Comparison of ENCODE assay signal across 26 mouse cellular contexts in genomic region chr14:81267637-81268373, GRCm38 (mm10).
A peak's percentile ranks its signal among the peaks of the same experiment; 100 is the strongest.
DNase-seq lines count a peak whose midpoint lies in the region; ATAC-seq and TF ChIP-seq lines count a peak whose summit lies in the region.
"Had no signal": no experiment of that assay in that cellular context is flagged by ENCODE, and none has a peak within 500 bp of the region (broad histone marks: within the 10 kb centered on the region; RNA-seq: fewer than 3 reads in every experiment).

No protein-coding gene starts in this region.

- no peak overlapping the region for H3K27ac ChIP-seq in hindbrain, embryonic 14.5 days
- no peak overlapping the region for H3K27ac ChIP-seq in hindbrain, embryonic 11.5 days (ENCODE audit: low read depth, low read length)
- H3K27ac ChIP-seq in midbrain, embryonic 16.5 days (ENCODE audit: low read length), result peak overlapping the region; percentile 64
- H3K27ac ChIP-seq: embryonic facial prominence, embryonic 10.5 days; embryonic facial prominence, embryonic 15.5 days; gastrocnemius, adult 2 months; hindbrain, embryonic 15.5 days; intestine, embryonic 15.5 days; kidney, postnatal 0 days; liver, embryonic 12.5 days; stomach, embryonic 15.5 days had no signal

- no peak for DNase-seq in hindbrain, embryonic 14.5 days (ENCODE audit: low spot score)
- DNase-seq in hindbrain, embryonic 11.5 days (ENCODE audit: low spot score), result no peak
- peak; percentile 12 for DNase-seq in brain, adult 2 months (ENCODE audit: low read depth, low spot score)
- peak; percentile 63 for DNase-seq in brain, embryonic 14.5 days (ENCODE audit: low read depth)
- DNase-seq in adrenal gland, adult 2 months, result no peak
- DNase-seq: adrenal gland, postnatal 36 days; B cell, adult 2 months; cerebellum, adult 8-10 months; cerebellum, postnatal 25 days; gastrocnemius, adult 2 months; gastrocnemius, postnatal 36 days; heart, adult 18-20 months; heart, postnatal 4 days; kidney, adult 8-10 months; left cerebral cortex, postnatal 4 days; liver, postnatal 0 days; lung, postnatal 36 days had no signal

- H3K9me3 ChIP-seq in hindbrain, embryonic 14.5 days (ENCODE audit: control insufficient read depth, low read length), result no peaks in the 10 kb centered on the region
- no peaks in the 10 kb centered on the region for H3K9me3 ChIP-seq in hindbrain, embryonic 11.5 days (ENCODE audit: control insufficient read depth, low read length)
- H3K9me3 ChIP-seq in midbrain, embryonic 16.5 days (replicated peaks; ENCODE audit: control insufficient read depth, low read length, poor library complexity, severe bottlenecking), result no peaks in the 10 kb centered on the region
- H3K9me3 ChIP-seq: embryonic facial prominence, embryonic 10.5 days; embryonic facial prominence, embryonic 15.5 days; heart, embryonic 12.5 days; hindbrain, embryonic 15.5 days; intestine, embryonic 15.5 days; liver, embryonic 12.5 days; stomach, embryonic 15.5 days had no signal

- H3K4me2 ChIP-seq in hindbrain, embryonic 14.5 days (replicated peaks), result no peak overlapping the region
- no peak overlapping the region for H3K4me2 ChIP-seq in hindbrain, embryonic 11.5 days (replicated peaks; ENCODE audit: low read depth, low read length)
- no peak overlapping the region for H3K4me2 ChIP-seq in midbrain, embryonic 16.5 days (ENCODE audit: low read length)
- H3K4me2 ChIP-seq: embryonic facial prominence, embryonic 15.5 days; heart, embryonic 12.5 days; hindbrain, embryonic 15.5 days; intestine, embryonic 15.5 days; liver, embryonic 12.5 days; stomach, embryonic 15.5 days had no signal

- no peak for TF ChIP-seq POLR2A in brain, embryonic 14.5 days (IDR thresholded peaks at IDR 0.05; ENCODE audit: borderline replicate concordance, extremely low read depth, insufficient read depth, insufficient read length, poor library complexity, severe bottlenecking)

- no peaks in the 10 kb centered on the region for H3K4me1 ChIP-seq in hindbrain, embryonic 14.5 days (replicated peaks; ENCODE audit: control insufficient read depth, insufficient read depth, low read length)
- no peaks in the 10 kb centered on the region for H3K4me1 ChIP-seq in hindbrain, embryonic 11.5 days (replicated peaks; ENCODE audit: control insufficient read depth, insufficient read depth, low read length)
- peaks cover 3% of the 10 kb centered on the region; the same call in 1 of the 2 replicates for H3K4me1 ChIP-seq in midbrain, embryonic 16.5 days (ENCODE audit: control insufficient read depth, insufficient read depth, low read length)
- H3K4me1 ChIP-seq: embryonic facial prominence, embryonic 10.5 days; embryonic facial prominence, embryonic 15.5 days; heart, embryonic 12.5 days; hindbrain, embryonic 15.5 days; intestine, embryonic 15.5 days; liver, embryonic 12.5 days; stomach, embryonic 15.5 days had no signal

- WGBS in hindbrain, embryonic 14.5 days, result 70% methylated on average over 3 of the region's 3 CpGs
- WGBS in hindbrain, embryonic 11.5 days, result 82% methylated on average over 3 of the region's 3 CpGs
- 51% methylated on average over 3 of the region's 3 CpGs for WGBS in midbrain, embryonic 16.5 days

- H3K36me3 ChIP-seq in hindbrain, embryonic 14.5 days (replicated peaks; ENCODE audit: control insufficient read depth, insufficient read depth), result no peaks in the 10 kb centered on the region
- no peaks in the 10 kb centered on the region for H3K36me3 ChIP-seq in hindbrain, embryonic 11.5 days (ENCODE audit: control insufficient read depth, insufficient read depth, low read length)
- H3K36me3 ChIP-seq in midbrain, embryonic 16.5 days (ENCODE audit: control insufficient read depth, insufficient read depth, low read length), result no peaks in the 10 kb centered on the region
- H3K36me3 ChIP-seq: embryonic facial prominence, embryonic 10.5 days; embryonic facial prominence, embryonic 15.5 days; heart, embryonic 12.5 days; hindbrain, embryonic 15.5 days; intestine, embryonic 15.5 days; liver, embryonic 12.5 days; stomach, embryonic 15.5 days had no signal

- H3K4me3 ChIP-seq in hindbrain, embryonic 14.5 days (replicated peaks; ENCODE audit: low read length), result no peak overlapping the region
- no peak overlapping the region for H3K4me3 ChIP-seq in hindbrain, embryonic 11.5 days (ENCODE audit: low read depth, low read length)
- H3K4me3 ChIP-seq in midbrain, embryonic 16.5 days (ENCODE audit: low read depth, low read length), result no peak overlapping the region
- H3K4me3 ChIP-seq: embryonic facial prominence, embryonic 10.5 days; embryonic facial prominence, embryonic 15.5 days; gastrocnemius, adult 2 months; heart, embryonic 12.5 days; hindbrain, embryonic 15.5 days; intestine, embryonic 15.5 days; liver, embryonic 12.5 days; stomach, embryonic 15.5 days had no signal

- TF ChIP-seq CTCF in brain, embryonic 14.5 days (IDR thresholded peaks at IDR 0.05; ENCODE audit: borderline replicate concordance, extremely low read depth, insufficient read depth, insufficient read length), result no peak

- H3K27me3 ChIP-seq in hindbrain, embryonic 14.5 days (ENCODE audit: control insufficient read depth, insufficient read depth, low read length), result no peaks in the 10 kb centered on the region
- no peaks in the 10 kb centered on the region for H3K27me3 ChIP-seq in hindbrain, embryonic 11.5 days (ENCODE audit: control insufficient read depth, insufficient read depth, low read length)
- no peaks in the 10 kb centered on the region for H3K27me3 ChIP-seq in midbrain, embryonic 16.5 days (ENCODE audit: control insufficient read depth, insufficient read depth, low read depth, low read length)
- H3K27me3 ChIP-seq: embryonic facial prominence, embryonic 15.5 days; heart, embryonic 12.5 days; hindbrain, embryonic 15.5 days; intestine, embryonic 15.5 days; liver, embryonic 12.5 days; stomach, embryonic 15.5 days had no signal

- no peak overlapping the region for H3K9ac ChIP-seq in hindbrain, embryonic 14.5 days
- no peak overlapping the region for H3K9ac ChIP-seq in hindbrain, embryonic 11.5 days (ENCODE audit: low read depth, low read length)
- H3K9ac ChIP-seq in midbrain, embryonic 16.5 days (ENCODE audit: low read depth, low read length), result no peak overlapping the region
- H3K9ac ChIP-seq: embryonic facial prominence, embryonic 15.5 days; heart, embryonic 12.5 days; hindbrain, embryonic 15.5 days; intestine, embryonic 15.5 days; liver, embryonic 12.5 days; liver, postnatal 0 days; stomach, embryonic 15.5 days had no signal

- peak; percentile 37; the same call in 1 of the 2 replicates for ATAC-seq in hindbrain, embryonic 14.5 days (ENCODE audit: low FRiP score)
- ATAC-seq in hindbrain, embryonic 11.5 days (ENCODE audit: low FRiP score), result no peak
- ATAC-seq in midbrain, embryonic 16.5 days, result peak; percentile 77
- ATAC-seq: intestine, embryonic 15.5 days; liver, embryonic 12.5 days; liver, postnatal 0 days had no signal

Comparison
In these comparisons a context has a peak if more than half of its experiments do, and no peak if none do; other contexts are left out.
1. DNase-seq: peak in brain, adult 2 months (single experiment) and brain, embryonic 14.5 days (single experiment); none in hindbrain, embryonic 14.5 days (single experiment), hindbrain, embryonic 11.5 days (single experiment) and adrenal gland, adult 2 months (single experiment).